In the genomic region with DNA sequence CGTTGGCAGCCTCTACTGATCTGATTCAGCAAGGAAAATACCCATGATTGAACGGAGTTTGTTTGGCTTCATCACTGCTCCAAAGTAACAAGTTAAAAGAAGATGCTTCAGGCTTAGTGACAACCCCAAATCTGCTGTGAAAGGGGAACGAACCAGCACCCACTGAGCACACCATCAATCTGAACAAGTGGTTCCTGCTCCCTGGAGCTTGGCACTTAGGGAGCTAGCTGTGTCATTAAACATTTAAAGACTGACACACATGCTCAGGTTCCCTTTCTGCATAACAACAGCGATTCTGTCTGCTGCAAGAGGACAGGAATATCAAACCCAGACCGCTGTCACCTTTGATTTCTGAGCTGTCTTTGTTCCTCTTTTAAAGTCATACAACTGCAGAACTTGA, we compare ENCODE assay signal across 17 mouse cellular contexts.
DNase-seq lines count a peak whose midpoint lies in the region; ATAC-seq and TF ChIP-seq lines count a peak whose summit lies in the region.
"Had no signal": no experiment of that assay in that cellular context is flagged by ENCODE, and none has a peak within 500 bp of the region (broad histone marks: within the 10 kb centered on the region; RNA-seq: fewer than 3 reads in every experiment).

No protein-coding gene starts in this region.

- no peaks in the 10 kb centered on the region for H3K9me3 ChIP-seq in heart, embryonic 11.5 days (replicated peaks; ENCODE audit: control insufficient read depth, low read length)
- H3K9me3 ChIP-seq in CH12.LX (replicated peaks; ENCODE audit: low read length) (no peaks in the 10 kb centered on the region), MEL (replicated peaks; ENCODE audit: insufficient read depth, low read length) (no peaks in the 10 kb centered on the region)
- H3K9me3 ChIP-seq in intestine, postnatal 0 days (ENCODE audit: control insufficient read depth): no peaks in the 10 kb centered on the region
- H3K9me3 ChIP-seq in kidney, embryonic 14.5 days (ENCODE audit: control insufficient read depth, low read length): no peaks in the 10 kb centered on the region
- H3K9me3 ChIP-seq: G1E; heart, embryonic 13.5 days; hindbrain, embryonic 15.5 days had no signal

- H3K27me3 ChIP-seq in heart, embryonic 11.5 days (ENCODE audit: control insufficient read depth, insufficient read depth, low read length): no peaks in the 10 kb centered on the region
- H3K27me3 ChIP-seq in CH12.LX (replicated peaks) (no peaks in the 10 kb centered on the region), MEL (ENCODE audit: control insufficient read depth in 1 of 2, insufficient read depth in 2 of 2, low read length in 2 of 2) (no peaks in the 10 kb centered on the region)
- H3K27me3 ChIP-seq in intestine, postnatal 0 days (replicated peaks; ENCODE audit: control insufficient read depth, insufficient read depth, low read length): no peaks in the 10 kb centered on the region
- H3K27me3 ChIP-seq in kidney, embryonic 14.5 days (ENCODE audit: control insufficient read depth, insufficient read depth, low read length): no peaks in the 10 kb centered on the region
- H3K27me3 ChIP-seq: heart, embryonic 13.5 days; hindbrain, embryonic 15.5 days had no signal

- H3K79me2 ChIP-seq in CH12.LX (replicated peaks; ENCODE audit: control insufficient read depth, extremely low read depth, insufficient read depth, poor library complexity, severe bottlenecking) (no peaks in the 10 kb centered on the region), MEL (ENCODE audit: control insufficient read depth, insufficient read depth, low read length, poor library complexity) (peaks cover 9% of the 10 kb centered on the region)

- no peaks in the 10 kb centered on the region for H3K36me3 ChIP-seq in heart, embryonic 11.5 days (ENCODE audit: control insufficient read depth, insufficient read depth, low read length)
- H3K36me3 ChIP-seq in CH12.LX (replicated peaks in 1 of 2; ENCODE audit: control insufficient read depth in 1 of 2, insufficient read depth in 1 of 2, low read length in 1 of 2) (no peaks in the 10 kb centered on the region), MEL (ENCODE audit: control insufficient read depth in 1 of 2, insufficient read depth in 2 of 2, low read length in 2 of 2) (peaks cover 0 to 33% of the 10 kb centered on the region in 2 experiments; a peak in 3 of 4 replicates)
- no peaks in the 10 kb centered on the region for H3K36me3 ChIP-seq in intestine, postnatal 0 days (ENCODE audit: control insufficient read depth, insufficient read depth)
- no peaks in the 10 kb centered on the region for H3K36me3 ChIP-seq in kidney, embryonic 14.5 days (ENCODE audit: control insufficient read depth, insufficient read depth, low read length)
- H3K36me3 ChIP-seq: G1E; heart, embryonic 13.5 days; hindbrain, embryonic 15.5 days had no signal

- ATAC-seq in heart, embryonic 11.5 days (replicated peaks; ENCODE audit: insufficient number of reproducible peaks, low FRiP score, low TSS enrichment): no peak
- no peak for ATAC-seq in intestine, postnatal 0 days
- no peak for ATAC-seq in kidney, embryonic 14.5 days (ENCODE audit: low FRiP score, low TSS enrichment)
- ATAC-seq: forebrain, postnatal 0 days had no signal

- TF ChIP-seq CTCF in CH12.LX (conservative IDR thresholded peaks at IDR 0.05 in 1 of 2, IDR thresholded peaks at IDR 0.05 in 1 of 2; ENCODE audit: low read depth in 2 of 2, low read length in 2 of 2) (no peak), MEL (IDR thresholded peaks at IDR 0.05 in 2 of 3, conservative IDR thresholded peaks at IDR 0.05 in 1 of 3; ENCODE audit: control insufficient read depth in 1 of 3, insufficient read depth in 1 of 3, low read depth in 2 of 3, low read length in 3 of 3, poor library complexity in 1 of 3, severe bottlenecking in 1 of 3) (no peak)
- TF ChIP-seq CTCF in intestine, postnatal 0 days (IDR thresholded peaks at IDR 0.05; ENCODE audit: low read depth): no peak

- dilution Hi-C loops in CH12.LX (cut with MboI; ENCODE audit: extremely low pct_ligation_motif_present, extremely low pct_unique_long_range_greater_than_20kb, low sequenced_read_pairs): no loop called here

- 44% methylated on average over 5 of the region's 5 CpGs for WGBS in heart, embryonic 11.5 days (ENCODE audit: insufficient replicate concordance)
- 37% methylated on average over 5 of the region's 5 CpGs for WGBS in intestine, postnatal 0 days
- WGBS in kidney, embryonic 14.5 days: 31% methylated on average over 5 of the region's 5 CpGs

- DNase-seq in heart, adult 11 months: peak; percentile 15
- no peak for DNase-seq in CH12.LX (ENCODE audit: extremely low read depth)
- DNase-seq in MEL (ENCODE audit: low read depth, low spot score): peak; percentile 31
- DNase-seq in retina, embryonic 14.5 days (ENCODE audit: low spot score): peak; percentile 42
- DNase-seq: adrenal gland, adult 8-10 months; adrenal gland, postnatal 36 days; cerebellum, adult 2 months; cerebellum, postnatal 10 days; forebrain, postnatal 0 days; gastrocnemius, postnatal 14 days; heart, postnatal 36 days had no signal

- no peak overlapping the region for H3K9ac ChIP-seq in heart, embryonic 11.5 days (ENCODE audit: low read depth, low read length)
- no peak overlapping the region for H3K9ac ChIP-seq in CH12.LX (ENCODE audit: insufficient read depth, low read depth)
- H3K9ac ChIP-seq in MEL (ENCODE audit: control insufficient read depth, low read depth, low read length, poor library complexity, severe bottlenecking): no peak overlapping the region
- H3K9ac ChIP-seq in intestine, postnatal 0 days (ENCODE audit: low read depth, low read length): no peak overlapping the region
- no peak overlapping the region for H3K9ac ChIP-seq in kidney, embryonic 14.5 days (ENCODE audit: low read depth, low read length)
- H3K9ac ChIP-seq: forebrain, postnatal 0 days; heart, embryonic 13.5 days; hindbrain, embryonic 15.5 days had no signal

- TF ChIP-seq EP300 in CH12.LX (IDR thresholded peaks at IDR 0.05; ENCODE audit: low read length) (no peak), MEL (IDR thresholded peaks at IDR 0.05; ENCODE audit: low read depth in 1 of 2, low read length in 2 of 2) (no peak)

- no peak for TF ChIP-seq POLR2A in CH12.LX (IDR thresholded peaks at IDR 0.05; ENCODE audit: low read depth, low read length)
- TF ChIP-seq POLR2A in MEL (IDR thresholded peaks at IDR 0.05; ENCODE audit: control insufficient read depth in 1 of 2, insufficient read depth in 1 of 2, low read depth in 1 of 2, low read length in 2 of 2, poor library complexity in 1 of 2): no peak

- no peaks in the 10 kb centered on the region for H3K4me1 ChIP-seq in heart, embryonic 11.5 days (ENCODE audit: control insufficient read depth, insufficient read depth, low read length)
- H3K4me1 ChIP-seq in CH12.LX (ENCODE audit: control insufficient read depth in 1 of 2, insufficient read depth in 2 of 2) (peaks cover 0 to 2% of the 10 kb centered on the region in 2 experiments; a peak in 2 of 4 replicates), MEL (ENCODE audit: control insufficient read depth in 1 of 2, insufficient read depth in 2 of 2, low read length in 2 of 2) (peaks cover 11 to 22% of the 10 kb centered on the region in 2 experiments)
- H3K4me1 ChIP-seq in intestine, postnatal 0 days (replicated peaks; ENCODE audit: control insufficient read depth, insufficient read depth, low read length): no peaks in the 10 kb centered on the region
- no peaks in the 10 kb centered on the region for H3K4me1 ChIP-seq in kidney, embryonic 14.5 days (ENCODE audit: control insufficient read depth, insufficient read depth, low read length)
- H3K4me1 ChIP-seq: heart, embryonic 13.5 days had no signal

- TF ChIP-seq RAD21 in CH12.LX (IDR thresholded peaks at IDR 0.05; ENCODE audit: low read depth, low read length): no peak
- TF ChIP-seq RAD21 in MEL (IDR thresholded peaks at IDR 0.05; ENCODE audit: low read depth, low read length): no peak

- in situ Hi-C loops in CH12.LX (cut with MboI; ENCODE audit: low pct_ligation_motif_present, low pct_unique_long_range_greater_than_20kb, low sequenced_read_pairs): no loop called here

- H3K27ac ChIP-seq in heart, embryonic 11.5 days (ENCODE audit: low read depth, low read length): no peak overlapping the region
- H3K27ac ChIP-seq in CH12.LX (ENCODE audit: insufficient read depth, low read depth) (no peak overlapping the region), MEL (ENCODE audit: control insufficient read depth, low read depth, low read length) (no peak overlapping the region)
- H3K27ac ChIP-seq in intestine, postnatal 0 days (ENCODE audit: low read depth, low read length): no peak overlapping the region
- H3K27ac ChIP-seq in kidney, embryonic 14.5 days (ENCODE audit: low read depth, low read length): no peak overlapping the region
- H3K27ac ChIP-seq: heart, embryonic 13.5 days; hindbrain, embryonic 15.5 days had no signal

- H3K4me3 ChIP-seq in heart, embryonic 11.5 days (ENCODE audit: low read depth, low read length): no peak overlapping the region
- H3K4me3 ChIP-seq in CH12.LX (replicated peaks in 1 of 3; ENCODE audit: low read depth in 2 of 3, low read length in 2 of 3, poor library complexity in 1 of 3): no peak overlapping the region
- no peak overlapping the region for H3K4me3 ChIP-seq in MEL (ENCODE audit: control insufficient read depth in 1 of 2, insufficient read depth in 1 of 2, low read depth in 2 of 2, low read length in 2 of 2)
- no peak overlapping the region for H3K4me3 ChIP-seq in intestine, postnatal 0 days (ENCODE audit: low read depth, low read length)
- no peak overlapping the region for H3K4me3 ChIP-seq in kidney, embryonic 14.5 days (ENCODE audit: low read length)
- H3K4me3 ChIP-seq: heart, embryonic 13.5 days; hindbrain, embryonic 15.5 days had no signal

- no peak overlapping the region for H3K4me2 ChIP-seq in heart, embryonic 11.5 days
- no peak overlapping the region for H3K4me2 ChIP-seq in CH12.LX (ENCODE audit: insufficient read depth, low read depth, poor library complexity, severe bottlenecking)
- no peak overlapping the region for H3K4me2 ChIP-seq in intestine, postnatal 0 days (replicated peaks; ENCODE audit: low read depth)
- H3K4me2 ChIP-seq in kidney, embryonic 14.5 days (replicated peaks; ENCODE audit: low read depth, low read length): no peak overlapping the region
- H3K4me2 ChIP-seq: heart, embryonic 13.5 days; hindbrain, embryonic 15.5 days had no signal

TF ChIP-seq in CH12.LX, 34 proteins besides CTCF, POLR2A, EP300 and RAD21 (continues in another document):
- TF ChIP-seq MAFK (IDR thresholded peaks at IDR 0.05; ENCODE audit: insufficient replicate concordance, low read length): no peak
- no peak for TF ChIP-seq MAZ (IDR thresholded peaks at IDR 0.05; ENCODE audit: low read depth, low read length)
- no peak for TF ChIP-seq JUND (conservative IDR thresholded peaks at IDR 0.05; ENCODE audit: low read depth, low read length)
- TF ChIP-seq ELF1 (IDR thresholded peaks at IDR 0.05; ENCODE audit: low read depth, low read length): 0 out of 2 replicates have a peak, but pooled peaks have one; percentile 10

TF ChIP-seq in MEL, 35 proteins besides CTCF, POLR2A, EP300 and RAD21 (continues in another document):
- no peak for TF ChIP-seq ELF1 (IDR thresholded peaks at IDR 0.05; ENCODE audit: low read depth, low read length)
- no peak for TF ChIP-seq MEF2A (IDR thresholded peaks at IDR 0.05; ENCODE audit: extremely low read depth, insufficient replicate concordance, low read depth, low read length, poor library complexity, severe bottlenecking)
- TF ChIP-seq POLR2AphosphoS5 (IDR thresholded peaks at IDR 0.05; ENCODE audit: borderline replicate concordance, low read depth, low read length): no peak
- TF ChIP-seq CHD1 (IDR thresholded peaks at IDR 0.05; ENCODE audit: low read depth, low read length): no peak
